Mouse (Mus musculus) heart, postnatal 0 days (tissue): Measurements from ENCODE around the gene Letm1.

Source experiments
- CTCF ChIP-seq: IDR thresholded peaks from 2 replicates; pipeline ENCODE4 v1.5.1; 2016; ENCODE audit warnings: antibody characterized with exemption, control low read depth, low read depth
- EP300 ChIP-seq: IDR thresholded peaks from 2 replicates; pipeline ENCODE4 v1.6.1; 2016; ENCODE audit warnings: antibody characterized with exemption, low read depth

DNA sequence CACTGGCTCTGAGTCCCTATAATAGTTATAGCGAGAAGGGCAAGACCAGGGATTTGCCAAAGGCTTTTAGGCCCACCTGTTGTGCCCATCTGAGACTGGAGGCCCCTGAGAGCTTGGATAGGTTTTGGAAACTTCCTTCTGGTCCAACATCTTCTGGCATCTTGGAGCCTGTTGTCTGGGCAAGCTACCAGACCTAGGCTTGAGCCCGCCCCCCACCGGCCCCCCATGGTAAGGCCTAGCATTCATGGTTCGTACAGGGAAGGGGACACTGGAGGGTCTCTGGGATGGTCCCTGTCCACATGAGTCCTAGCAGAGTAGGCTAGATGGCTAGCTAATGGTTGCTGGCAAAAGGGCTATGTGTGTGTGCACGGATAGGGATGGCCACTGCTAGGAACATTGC is 83.9 kb downstream of the Letm1 start:
- TF ChIP-seq CTCF (no peak), EP300 (no peak)
